Mouse (Mus musculus): ENCODE measurements around the gene Mrpl49. TPM values are rescaled to one million over a fixed set of nuclear protein-coding genes. Genes with fewer than 3 reads are reported as not detected.

Gene Mrpl49
- polyA plus RNA-seq, 1 experiment from 2014 or later: 70.4 TPM

GRCm38 (mm10) chr19:6023930-6024329, 33.7 kb downstream of the Mrpl49 start:
- Histone ChIP-seq H3K27ac (no peak overlapping the region), H3K9ac (no peak overlapping the region), H3K36me3 (no peaks in the 10 kb centered on the region), H3K9me3 (no peaks in the 10 kb centered on the region), H3K27me3 (replicated peaks) (no peaks in the 10 kb centered on the region), H3K4me2 (no peak overlapping the region), H3K4me1 (no peaks in the 10 kb centered on the region), H3K4me3 (replicated peaks) (no peak overlapping the region)
- no peak for ATAC-seq (ENCODE audit: insufficient read depth, low FRiP score, low read depth)
- WGBS: 78% methylated on average over 7 of the region's 7 CpGs

DNA sequence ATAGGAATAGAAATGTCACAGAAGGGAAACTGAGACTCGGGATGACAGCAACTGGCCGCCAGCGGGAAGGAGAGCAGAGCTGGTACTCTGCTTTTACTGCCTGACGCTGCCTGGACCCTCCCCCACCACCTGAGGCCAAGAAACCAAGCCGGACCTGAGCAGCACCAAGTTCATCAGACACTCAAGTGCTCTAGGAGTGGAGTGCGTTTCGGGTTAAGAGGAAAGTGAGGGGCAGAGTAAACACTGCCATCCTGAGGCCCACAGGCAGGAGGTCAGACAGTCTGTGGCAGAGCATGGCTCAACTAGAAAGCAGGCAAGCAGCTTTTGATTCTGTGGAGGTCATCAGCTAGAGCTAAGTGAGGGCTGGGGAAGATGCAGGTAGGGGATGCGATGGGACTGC, 34.5 kb downstream of the Mrpl49 start:
- no peak for ATAC-seq (ENCODE audit: insufficient read depth, low FRiP score, low read depth)
- Histone ChIP-seq H3K4me2 (no peak overlapping the region), H3K9me3 (no peaks in the 10 kb centered on the region), H3K4me1 (no peaks in the 10 kb centered on the region), H3K9ac (no peak overlapping the region), H3K27me3 (replicated peaks) (no peaks in the 10 kb centered on the region), H3K4me3 (replicated peaks) (no peak overlapping the region), H3K36me3 (no peaks in the 10 kb centered on the region), H3K27ac (no peak overlapping the region)
- 57% methylated on average over 8 of the region's 8 CpGs for WGBS

DNA sequence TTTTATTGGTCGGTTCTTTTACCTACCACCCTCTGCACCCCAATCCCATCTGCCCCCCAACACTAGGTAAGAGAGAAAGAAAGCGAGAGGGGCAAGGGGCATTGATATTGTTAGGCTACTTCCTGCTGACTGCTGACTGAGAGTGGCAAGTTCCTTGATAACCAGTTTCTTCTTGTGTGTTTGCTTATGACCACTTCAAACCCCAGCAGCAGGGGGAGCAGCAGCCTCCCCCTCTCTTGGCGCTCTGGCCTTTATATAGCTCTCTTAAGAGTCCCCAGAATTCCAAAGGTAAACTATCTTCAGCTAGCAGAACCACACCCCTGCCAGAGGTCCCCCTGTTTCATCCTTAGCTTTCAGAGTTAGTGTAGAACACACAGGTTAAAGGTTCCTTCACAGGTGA, 37.3 kb downstream of the Mrpl49 start:
- no peak for ATAC-seq (ENCODE audit: insufficient read depth, low FRiP score, low read depth)
- Histone ChIP-seq H3K4me1 (peaks cover 6% of the 10 kb centered on the region), H3K9ac (no peak overlapping the region), H3K27ac (no peak overlapping the region), H3K36me3 (no peaks in the 10 kb centered on the region), H3K4me3 (replicated peaks) (no peak overlapping the region), H3K27me3 (replicated peaks) (no peaks in the 10 kb centered on the region), H3K9me3 (no peaks in the 10 kb centered on the region), H3K4me2 (no peak overlapping the region)
- WGBS: 48% methylated on average over 3 of the region's 3 CpGs

- Histone ChIP-seq H3K36me3 (no peaks in the 10 kb centered on the region; the same call in 1 of the 2 replicates), H3K4me2 (no peak overlapping the region), H3K4me1 (peaks cover 12% of the 10 kb centered on the region), H3K9me3 (no peaks in the 10 kb centered on the region), H3K4me3 (replicated peaks) (no peak overlapping the region), H3K9ac (no peak overlapping the region), H3K27me3 (replicated peaks) (no peaks in the 10 kb centered on the region), H3K27ac (no peak overlapping the region)
- 29% methylated on average over 15 of the region's 15 CpGs for WGBS
- ATAC-seq (ENCODE audit: insufficient read depth, low FRiP score, low read depth): peak; percentile 41; the same call in 1 of the 2 replicates
Measured at GRCm38 (mm10) chr19:6018142-6019089, 39.2 kb downstream of the Mrpl49 start.

DNA sequence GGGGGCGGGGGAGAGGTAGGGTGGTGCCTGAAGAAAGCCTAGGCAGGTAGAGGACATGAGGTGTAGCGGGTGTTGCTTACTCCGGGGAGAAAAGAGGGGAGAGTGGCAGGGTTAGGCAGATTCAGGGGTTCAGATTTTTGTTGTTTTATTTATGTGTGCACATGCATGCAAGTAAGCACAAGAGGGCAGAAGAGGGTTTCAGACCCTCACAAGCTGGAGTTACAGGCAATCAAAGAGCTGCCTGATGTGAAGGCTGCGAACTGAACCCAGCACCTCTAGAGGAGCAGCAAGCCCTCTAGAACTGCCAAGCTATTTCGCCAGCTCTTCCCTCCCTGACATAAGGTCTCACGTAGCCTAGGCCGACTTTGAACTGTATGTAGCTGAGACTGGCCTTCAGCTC, 41.1 kb downstream of the Mrpl49 start:
- no peak overlapping the region for H3K4me3 ChIP-seq (replicated peaks)
- no peaks in the 10 kb centered on the region for H3K9me3 ChIP-seq
- H3K36me3 ChIP-seq: no peaks in the 10 kb centered on the region; the same call in 1 of the 2 replicates
- no peaks in the 10 kb centered on the region for H3K27me3 ChIP-seq (replicated peaks)
- H3K4me2 ChIP-seq: no peak overlapping the region
- no peak for ATAC-seq (ENCODE audit: insufficient read depth, low FRiP score, low read depth)
- H3K9ac ChIP-seq: no peak overlapping the region
- 52% methylated on average over 7 of the region's 7 CpGs for WGBS
- no peak overlapping the region for H3K27ac ChIP-seq
- peaks cover 12% of the 10 kb centered on the region for H3K4me1 ChIP-seq

GRCm38 (mm10) chr19:6015511-6016315, 41.9 kb downstream of the Mrpl49 start, which contains the start of gene Capn1:
Capn1 (minus strand) TSS chr19:6015897.
- H3K9me3 ChIP-seq: no peaks in the 10 kb centered on the region
- peak within 1 kb of the TSS; percentile 50 for H3K9ac ChIP-seq
- 3% methylated on average over 40 of the region's 40 CpGs for WGBS
- peak within 1 kb of the TSS; percentile 57 for H3K4me3 ChIP-seq (replicated peaks)
- no peaks in the 10 kb centered on the region for H3K27me3 ChIP-seq (replicated peaks)
- H3K36me3 ChIP-seq: no peaks in the 10 kb centered on the region; the same call in 1 of the 2 replicates
- H3K4me2 ChIP-seq: peak within 1 kb of the TSS; percentile 88
- peak within 1 kb of the TSS; percentile 71 for H3K27ac ChIP-seq
- H3K4me1 ChIP-seq: peaks cover 12% of the 10 kb centered on the region
- peak; percentile 63 for ATAC-seq (ENCODE audit: insufficient read depth, low FRiP score, low read depth)

- H3K27me3 ChIP-seq (replicated peaks): no peaks in the 10 kb centered on the region
- H3K9ac ChIP-seq: peak overlapping the region; percentile 50
- H3K4me1 ChIP-seq: peaks cover 12% of the 10 kb centered on the region
- H3K36me3 ChIP-seq: no peaks in the 10 kb centered on the region; the same call in 1 of the 2 replicates
- WGBS: 2% methylated on average over 16 of the region's 18 CpGs
- peak overlapping the region; percentile 71 for H3K27ac ChIP-seq
- no peaks in the 10 kb centered on the region for H3K9me3 ChIP-seq
- ATAC-seq (ENCODE audit: insufficient read depth, low FRiP score, low read depth): peak; percentile 93
- H3K4me3 ChIP-seq (replicated peaks): peak overlapping the region; percentile 57
- peak overlapping the region; percentile 88 for H3K4me2 ChIP-seq
Measured at GRCm38 (mm10) chr19:6014991-6015510, 42.5 kb downstream of the Mrpl49 start.

DNA sequence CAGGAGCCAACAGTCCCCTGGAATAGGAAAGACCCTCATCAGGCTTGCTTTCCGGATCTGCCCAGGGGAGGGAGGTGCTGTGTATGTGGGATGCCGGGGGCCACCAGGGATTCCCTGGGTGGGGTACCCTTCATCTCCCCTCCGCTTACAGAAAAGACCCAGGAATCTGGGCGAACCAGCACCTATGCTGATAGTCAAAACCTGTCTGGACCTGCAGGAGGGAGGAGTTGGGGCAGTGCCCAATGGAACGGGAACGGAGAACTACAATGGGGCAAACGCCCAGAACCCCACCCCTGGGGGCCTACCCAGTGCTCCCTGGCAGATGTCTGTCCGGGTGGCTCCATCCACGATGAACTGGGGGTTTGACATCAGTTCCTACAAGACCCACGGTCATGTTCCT, 43.9 kb downstream of the Mrpl49 start:
- Histone ChIP-seq H3K36me3 (peaks cover under 1% of the 10 kb centered on the region; the same call in 1 of the 2 replicates), H3K27me3 (replicated peaks) (no peaks in the 10 kb centered on the region), H3K4me2 (peak overlapping the region; percentile 88; the same call in 1 of the 2 replicates), H3K27ac (no peak overlapping the region), H3K9ac (no peak overlapping the region), H3K4me3 (replicated peaks) (peak overlapping the region; percentile 57), H3K4me1 (peaks cover 12% of the 10 kb centered on the region), H3K9me3 (no peaks in the 10 kb centered on the region)
- no peak for ATAC-seq (ENCODE audit: insufficient read depth, low FRiP score, low read depth)
- WGBS: 87% methylated on average over 10 of the region's 10 CpGs

- no peak overlapping the region for H3K9ac ChIP-seq
- H3K4me1 ChIP-seq: peaks cover 1% of the 10 kb centered on the region; the same call in 1 of the 2 replicates
- H3K27me3 ChIP-seq (replicated peaks): no peaks in the 10 kb centered on the region
- WGBS: 82% methylated on average over 8 of the region's 8 CpGs
- no peak overlapping the region for H3K27ac ChIP-seq
- H3K4me3 ChIP-seq (replicated peaks): no peak overlapping the region
- no peak for ATAC-seq (ENCODE audit: insufficient read depth, low FRiP score, low read depth)
- no peaks in the 10 kb centered on the region for H3K9me3 ChIP-seq
- no peak overlapping the region for H3K4me2 ChIP-seq
- peaks cover 2% of the 10 kb centered on the region; the same call in 1 of the 2 replicates for H3K36me3 ChIP-seq
Measured at GRCm38 (mm10) chr19:6009137-6009536, 48.4 kb downstream of the Mrpl49 start.

GRCm38 (mm10) chr19:6007013-6007412, 50.6 kb downstream of the Mrpl49 start:
- Histone ChIP-seq H3K9me3 (no peaks in the 10 kb centered on the region), H3K4me2 (no peak overlapping the region), H3K4me1 (no peaks in the 10 kb centered on the region), H3K36me3 (peaks cover 2% of the 10 kb centered on the region; the same call in 1 of the 2 replicates), H3K27me3 (replicated peaks) (no peaks in the 10 kb centered on the region), H3K4me3 (replicated peaks) (no peak overlapping the region), H3K27ac (no peak overlapping the region), H3K9ac (no peak overlapping the region)
- no peak for ATAC-seq (ENCODE audit: insufficient read depth, low FRiP score, low read depth)
- 75% methylated on average over 13 of the region's 13 CpGs for WGBS

GRCm38 (mm10) chr19:6005541-6005940, 52.0 kb downstream of the Mrpl49 start:
- no peak overlapping the region for H3K4me2 ChIP-seq
- 60% methylated on average over 11 of the region's 11 CpGs for WGBS
- no peak overlapping the region for H3K9ac ChIP-seq
- no peak for ATAC-seq (ENCODE audit: insufficient read depth, low FRiP score, low read depth)
- H3K36me3 ChIP-seq: peaks cover 4% of the 10 kb centered on the region; the same call in 1 of the 2 replicates
- no peaks in the 10 kb centered on the region for H3K27me3 ChIP-seq (replicated peaks)
- H3K4me1 ChIP-seq: no peaks in the 10 kb centered on the region
- H3K4me3 ChIP-seq (replicated peaks): no peak overlapping the region
- no peak overlapping the region for H3K27ac ChIP-seq
- H3K9me3 ChIP-seq: no peaks in the 10 kb centered on the region

Data from stomach, embryonic 15.5 days (tissue).